Mouse (Mus musculus): Measurements from ENCODE around the gene Cacng7.

DNA sequence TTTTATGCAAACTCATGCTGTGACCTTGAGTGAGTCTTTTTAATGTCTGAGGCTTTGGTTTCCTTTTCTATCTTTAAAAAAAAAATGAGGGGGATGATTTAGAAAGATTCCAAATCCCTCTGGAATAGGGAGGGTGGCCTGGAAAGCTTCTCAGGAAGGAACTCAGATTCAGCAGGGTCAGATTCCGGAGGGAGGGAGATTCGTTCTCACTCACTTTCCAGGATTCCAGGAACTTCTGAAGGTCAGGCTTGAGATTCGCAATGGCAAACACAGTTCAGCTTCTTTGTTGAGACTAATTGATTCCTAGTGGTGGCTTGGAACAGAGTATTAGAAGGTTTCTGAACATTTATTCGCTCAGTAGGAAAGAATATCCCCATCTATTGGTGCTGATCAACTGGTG, 37.7 kb downstream of the Cacng7 start:
- TF ChIP-seq CTCF (IDR thresholded peaks at IDR 0.05; ENCODE audit: borderline replicate concordance, control insufficient read depth, extremely low read depth, insufficient read depth, low read length, poor library complexity): no peak
- TF ChIP-seq POLR2A (IDR thresholded peaks at IDR 0.05; ENCODE audit: control insufficient read depth, extremely low read depth, insufficient read depth, low read length, poor library complexity): no peak
